Mouse (Mus musculus): ENCODE results near the gene Nop16. TPM values are rescaled to one million over a fixed set of nuclear protein-coding genes. Genes with fewer than 3 reads are reported as not detected.

Nop16 gene
- polyA plus RNA-seq, 1 experiment from 2014 or later, result 61.6 TPM

DNA sequence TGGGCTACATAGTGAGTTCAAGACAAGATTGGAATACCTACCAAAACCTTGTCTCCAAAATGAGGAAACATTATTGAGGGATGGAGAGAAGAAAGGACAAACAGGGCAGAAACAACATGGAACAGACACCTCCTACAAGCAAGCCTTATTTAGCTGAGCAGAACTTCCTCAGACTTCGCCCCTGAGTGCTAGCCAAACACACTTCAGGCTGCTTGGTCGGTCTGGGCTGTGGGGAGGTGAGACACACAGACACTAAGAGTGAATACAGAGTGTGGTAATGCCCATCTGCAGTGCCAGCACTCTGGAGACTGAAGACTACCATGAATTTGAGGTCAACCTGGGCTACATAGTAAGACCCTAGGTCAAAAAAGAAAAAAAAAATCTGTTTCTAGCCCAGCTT is 30.2 kb downstream of the Nop16 start:
- Histone ChIP-seq H3K4me1 (replicated peaks; ENCODE audit: insufficient read depth, low read length) (peaks cover 7% of the 10 kb centered on the region), H3K27ac (no peak overlapping the region), H3K27me3 (ENCODE audit: insufficient read depth, low read length) (no peaks in the 10 kb centered on the region), H3K36me3 (ENCODE audit: insufficient read depth, low read length) (peaks cover 53% of the 10 kb centered on the region), H3K9ac (ENCODE audit: low read depth, low read length) (no peak overlapping the region), H3K9me3 (replicated peaks; ENCODE audit: low read length) (no peaks in the 10 kb centered on the region), H3K4me3 (replicated peaks; ENCODE audit: low read depth, low read length) (no peak overlapping the region), H3K4me2 (ENCODE audit: low read length) (no peak overlapping the region)
- no peak for ATAC-seq (replicated peaks; ENCODE audit: low FRiP score, low read depth)
- 93% methylated on average over 2 of the region's 2 CpGs for WGBS
- TF ChIP-seq CTCF (IDR thresholded peaks at IDR 0.05; ENCODE audit: low read depth), result no peak
- DNase-seq (ENCODE audit: low spot score), result no peak

GRCm38 (mm10) chr13:54557652-54558051 is 32.2 kb downstream of the Nop16 start:
- DNase-seq (ENCODE audit: low spot score) (no peak), ATAC-seq (replicated peaks; ENCODE audit: low FRiP score, low read depth) (no peak)
- H3K9me3 ChIP-seq (replicated peaks; ENCODE audit: low read length), result no peaks in the 10 kb centered on the region
- no peak overlapping the region for H3K4me2 ChIP-seq (ENCODE audit: low read length)
- H3K9ac ChIP-seq (ENCODE audit: low read depth, low read length), result no peak overlapping the region
- no peaks in the 10 kb centered on the region for H3K4me1 ChIP-seq (replicated peaks; ENCODE audit: insufficient read depth, low read length)
- no peak overlapping the region for H3K4me3 ChIP-seq (replicated peaks; ENCODE audit: low read depth, low read length)
- no peak for TF ChIP-seq CTCF (IDR thresholded peaks at IDR 0.05; ENCODE audit: low read depth)
- 86% methylated on average over 1 of the region's 1 CpGs for WGBS
- no peak overlapping the region for H3K27ac ChIP-seq
- no peaks in the 10 kb centered on the region for H3K27me3 ChIP-seq (ENCODE audit: insufficient read depth, low read length)
- peaks cover 69% of the 10 kb centered on the region for H3K36me3 ChIP-seq (ENCODE audit: insufficient read depth, low read length)

GRCm38 (mm10) chr13:54556796-54557195 is 33.1 kb downstream of the Nop16 start:
- DNase-seq (ENCODE audit: low spot score), result no peak
- no peaks in the 10 kb centered on the region for H3K9me3 ChIP-seq (replicated peaks; ENCODE audit: low read length)
- H3K4me2 ChIP-seq (ENCODE audit: low read length), result no peak overlapping the region
- no peak overlapping the region for H3K4me3 ChIP-seq (replicated peaks; ENCODE audit: low read depth, low read length)
- TF ChIP-seq CTCF (IDR thresholded peaks at IDR 0.05; ENCODE audit: low read depth), result no peak
- H3K9ac ChIP-seq (ENCODE audit: low read depth, low read length), result no peak overlapping the region
- H3K27ac ChIP-seq, result no peak overlapping the region
- no peaks in the 10 kb centered on the region for H3K27me3 ChIP-seq (ENCODE audit: insufficient read depth, low read length)
- 85% methylated on average over 3 of the region's 3 CpGs for WGBS
- no peaks in the 10 kb centered on the region for H3K4me1 ChIP-seq (replicated peaks; ENCODE audit: insufficient read depth, low read length)
- no peak for ATAC-seq (replicated peaks; ENCODE audit: low FRiP score, low read depth)
- peaks cover 73% of the 10 kb centered on the region for H3K36me3 ChIP-seq (ENCODE audit: insufficient read depth, low read length)

GRCm38 (mm10) chr13:54556176-54556575 is 33.7 kb downstream of the Nop16 start:
- no peaks in the 10 kb centered on the region for H3K27me3 ChIP-seq (ENCODE audit: insufficient read depth, low read length)
- no peaks in the 10 kb centered on the region for H3K9me3 ChIP-seq (replicated peaks; ENCODE audit: low read length)
- H3K4me2 ChIP-seq (ENCODE audit: low read length), result no peak overlapping the region
- H3K9ac ChIP-seq (ENCODE audit: low read depth, low read length), result no peak overlapping the region
- H3K4me1 ChIP-seq (replicated peaks; ENCODE audit: insufficient read depth, low read length), result no peaks in the 10 kb centered on the region
- H3K4me3 ChIP-seq (replicated peaks; ENCODE audit: low read depth, low read length), result no peak overlapping the region
- no peak for ATAC-seq (replicated peaks; ENCODE audit: low FRiP score, low read depth)
- 87% methylated on average over 9 of the region's 9 CpGs for WGBS
- no peak for TF ChIP-seq CTCF (IDR thresholded peaks at IDR 0.05; ENCODE audit: low read depth)
- no peak for DNase-seq (ENCODE audit: low spot score)
- H3K36me3 ChIP-seq (ENCODE audit: insufficient read depth, low read length), result peaks cover 74% of the 10 kb centered on the region
- H3K27ac ChIP-seq, result no peak overlapping the region

- Histone ChIP-seq H3K4me1 (replicated peaks; ENCODE audit: insufficient read depth, low read length) (no peaks in the 10 kb centered on the region), H3K27me3 (ENCODE audit: insufficient read depth, low read length) (no peaks in the 10 kb centered on the region), H3K4me2 (ENCODE audit: low read length) (no peak overlapping the region), H3K27ac (no peak overlapping the region), H3K9ac (ENCODE audit: low read depth, low read length) (no peak overlapping the region), H3K36me3 (ENCODE audit: insufficient read depth, low read length) (peaks cover 36% of the 10 kb centered on the region; the same call in 1 of the 2 replicates), H3K9me3 (replicated peaks; ENCODE audit: low read length) (no peaks in the 10 kb centered on the region), H3K4me3 (replicated peaks; ENCODE audit: low read depth, low read length) (no peak overlapping the region)
- DNase-seq (ENCODE audit: low spot score), result no peak
- no peak for ATAC-seq (replicated peaks; ENCODE audit: low FRiP score, low read depth)
- TF ChIP-seq CTCF (IDR thresholded peaks at IDR 0.05; ENCODE audit: low read depth), result no peak
- WGBS, result 79% methylated on average over 7 of the region's 7 CpGs
Measured at GRCm38 (mm10) chr13:54548036-54548435, 41.9 kb downstream of the Nop16 start.

Small RNA genes within 50 kb of the gene (microRNA-seq; reads per million reads assigned to microRNA genes)
- not detected for gene Gm24195

Other genes with a start within 250 kb of the Nop16 start
- 4.0 and 4.5 TPM in 2 replicates for gene Cplx2, start 218.7 kb downstream of the Nop16 start, polyA plus RNA-seq (2015; fragmentation: Nextera tagmentation; extraction: Ambion mirVana)
- 83.4 and 87.7 TPM in 2 replicates for gene Thoc3, start 121.2 kb downstream of the Nop16 start, polyA plus RNA-seq (2015; fragmentation: Nextera tagmentation; extraction: Ambion mirVana)
- gene Simc1, start 86.3 kb downstream of the Nop16 start, polyA plus RNA-seq (2015; fragmentation: Nextera tagmentation; extraction: Ambion mirVana), result 6.8 and 8.0 TPM in 2 replicates
- gene 4833439L19Rik, start 24.7 kb downstream of the Nop16 start, polyA plus RNA-seq (2015; fragmentation: Nextera tagmentation; extraction: Ambion mirVana), result 190 and 201 TPM in 2 replicates
- 21.7 and 23.1 TPM in 2 replicates for gene Arl10, start 15.1 kb downstream of the Nop16 start, polyA plus RNA-seq (2015; fragmentation: Nextera tagmentation; extraction: Ambion mirVana)
- 313 and 317 TPM in 2 replicates for gene Higd2a, start 117 bp upstream of the Nop16 start, polyA plus RNA-seq (2015; fragmentation: Nextera tagmentation; extraction: Ambion mirVana)
- gene Cltb, start 21.3 kb upstream of the Nop16 start, polyA plus RNA-seq (2015; fragmentation: Nextera tagmentation; extraction: Ambion mirVana), result 67.6 and 68.7 TPM in 2 replicates
- 61.2 and 63.6 TPM in 2 replicates for gene Faf2, start 31.7 kb upstream of the Nop16 start, polyA plus RNA-seq (2015; fragmentation: Nextera tagmentation; extraction: Ambion mirVana)
- 63.0 and 77.4 TPM in 2 replicates for gene Rnf44, start 103.8 kb upstream of the Nop16 start, polyA plus RNA-seq (2015; fragmentation: Nextera tagmentation; extraction: Ambion mirVana)
- gene Cdhr2, start 111.4 kb upstream of the Nop16 start, polyA plus RNA-seq (2015; fragmentation: Nextera tagmentation; extraction: Ambion mirVana), result 10.0 and 10.9 TPM in 2 replicates
- gene Gprin1, start 159.8 kb upstream of the Nop16 start, polyA plus RNA-seq (2015; fragmentation: Nextera tagmentation; extraction: Ambion mirVana), result 0.13 and 0.14 TPM in 2 replicates
- not detected in 2 replicates for gene Sncb, start 176.5 kb upstream of the Nop16 start, polyA plus RNA-seq (2015; fragmentation: Nextera tagmentation; extraction: Ambion mirVana)
- not detected in 2 replicates for gene Eif4e1b, start 193.9 kb upstream of the Nop16 start, polyA plus RNA-seq (2015; fragmentation: Nextera tagmentation; extraction: Ambion mirVana)
- 12.8 and 13.0 TPM in 2 replicates for gene Tspan17, start 199.3 kb upstream of the Nop16 start, polyA plus RNA-seq (2015; fragmentation: Nextera tagmentation; extraction: Ambion mirVana)

Measured in kidney, postnatal 0 days (tissue).